Mouse (Mus musculus) C2C12 (cell line): ENCODE measurements around the gene Actl6a. TPM values are rescaled to one million over a fixed set of nuclear protein-coding genes. Genes with fewer than 3 reads are reported as not detected.

Experiments used
- H3K27me3 ChIP-seq: one replicate; pipeline ENCODE4 v1.6.1; 2011; ENCODE audit not compliant: control insufficient read depth, insufficient read depth, insufficient read length
- H3K36me3 ChIP-seq: one replicate; pipeline ENCODE4 v1.6.1; 2011; ENCODE audit not compliant: control insufficient read depth, insufficient read depth
- H3K4me3 ChIP-seq: one replicate; pipeline ENCODE4 v1.5.1; 2011; ENCODE audit warnings: mild to moderate bottlenecking, control low read depth; ENCODE audit not compliant: poor library complexity, insufficient read depth, severe bottlenecking
- H3K79me2 ChIP-seq: one replicate; pipeline ENCODE4 v1.6.1; 2011; ENCODE audit not compliant: control insufficient read depth, insufficient read depth
- H3K79me3 ChIP-seq: one replicate; pipeline ENCODE4 v1.6.1; 2011; ENCODE audit warnings: low read depth, control low read depth
- H3ac ChIP-seq: one replicate; pipeline ENCODE3; 2011; ENCODE audit warnings: low read depth; ENCODE audit not compliant: control insufficient read depth, insufficient read length
- CEBPB ChIP-seq: IDR thresholded peaks from one replicate; pipeline ENCODE4 v1.6.1; 2011; ENCODE audit warnings: low read depth, mild to moderate bottlenecking, control low read depth, moderate library complexity
- CTCF ChIP-seq: IDR thresholded peaks from one replicate; pipeline ENCODE4 v1.5.1; 2011; ENCODE audit not compliant: control insufficient read depth, insufficient read depth, insufficient read length
- FOSL1 ChIP-seq: IDR thresholded peaks from one replicate; pipeline ENCODE4 v1.8.0; 2011; ENCODE audit warnings: mild to moderate bottlenecking, low read length; ENCODE audit not compliant: poor library complexity, insufficient read depth, severe bottlenecking
- MAX ChIP-seq: IDR thresholded peaks from one replicate; pipeline ENCODE4 v1.6.1; 2011; ENCODE audit warnings: mild to moderate bottlenecking, control low read depth
- MYOD1 ChIP-seq: IDR thresholded peaks from one replicate; pipeline ENCODE4 v1.6.1; 2011; ENCODE audit warnings: low read depth; ENCODE audit not compliant: control insufficient read depth, insufficient read length
- MYOG ChIP-seq: IDR thresholded peaks from one replicate; pipeline ENCODE4 v1.6.1; 2011; ENCODE audit not compliant: control insufficient read depth, insufficient read length; ENCODE audit errors: extremely low read depth
- USF1 ChIP-seq: IDR thresholded peaks from one replicate; pipeline ENCODE4 v1.6.1; 2011; ENCODE audit warnings: low read depth, mild to moderate bottlenecking, control low read depth, moderate library complexity
- polyA plus RNA-seq: library from polyadenylated mRNA; unstranded; fragments of >200 nt; fragmentation: generic; extraction: Trizol; gene quantifications from one replicate; pipeline ENCODE4 v1.2.1, GENCODE M21; 2012; ENCODE audit warnings: missing spikeins

Gene Actl6a
- polyA plus RNA-seq, 1 experiment, result 77.7 TPM

DNA sequence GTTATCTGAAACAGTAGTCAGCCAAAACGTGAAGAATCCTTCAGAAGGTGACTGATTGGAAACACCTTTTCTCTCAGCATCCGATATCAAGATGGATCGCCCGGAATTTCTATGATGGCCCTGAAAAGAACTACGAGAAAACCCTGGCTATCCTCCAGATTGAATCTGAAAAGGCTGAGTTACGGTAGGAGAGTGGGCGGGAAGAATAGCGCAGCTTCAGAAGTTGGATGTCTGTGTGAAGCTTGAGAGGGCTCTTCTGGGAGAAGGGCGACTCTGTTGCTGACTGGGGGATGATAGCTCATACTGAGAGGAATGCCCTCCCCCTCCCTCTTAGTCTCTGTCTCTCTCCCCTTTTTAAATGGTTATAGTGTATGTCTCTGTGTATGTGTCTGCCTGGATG is 42.3 kb downstream of the Actl6a start:
- H3K79me2 ChIP-seq, result peaks cover 17% of the 10 kb centered on the region
- H3ac ChIP-seq, result no peak overlapping the region
- peaks cover 66% of the 10 kb centered on the region for H3K36me3 ChIP-seq
- TF ChIP-seq MYOG (no peak), USF1 (no peak), MYOD1 (no peak), CEBPB (no peak), FOSL1 (no peak), CTCF (no peak), MAX (no peak)
- H3K79me3 ChIP-seq, result peaks cover 4% of the 10 kb centered on the region
- no peaks in the 10 kb centered on the region for H3K27me3 ChIP-seq
- no peak overlapping the region for H3K4me3 ChIP-seq

DNA sequence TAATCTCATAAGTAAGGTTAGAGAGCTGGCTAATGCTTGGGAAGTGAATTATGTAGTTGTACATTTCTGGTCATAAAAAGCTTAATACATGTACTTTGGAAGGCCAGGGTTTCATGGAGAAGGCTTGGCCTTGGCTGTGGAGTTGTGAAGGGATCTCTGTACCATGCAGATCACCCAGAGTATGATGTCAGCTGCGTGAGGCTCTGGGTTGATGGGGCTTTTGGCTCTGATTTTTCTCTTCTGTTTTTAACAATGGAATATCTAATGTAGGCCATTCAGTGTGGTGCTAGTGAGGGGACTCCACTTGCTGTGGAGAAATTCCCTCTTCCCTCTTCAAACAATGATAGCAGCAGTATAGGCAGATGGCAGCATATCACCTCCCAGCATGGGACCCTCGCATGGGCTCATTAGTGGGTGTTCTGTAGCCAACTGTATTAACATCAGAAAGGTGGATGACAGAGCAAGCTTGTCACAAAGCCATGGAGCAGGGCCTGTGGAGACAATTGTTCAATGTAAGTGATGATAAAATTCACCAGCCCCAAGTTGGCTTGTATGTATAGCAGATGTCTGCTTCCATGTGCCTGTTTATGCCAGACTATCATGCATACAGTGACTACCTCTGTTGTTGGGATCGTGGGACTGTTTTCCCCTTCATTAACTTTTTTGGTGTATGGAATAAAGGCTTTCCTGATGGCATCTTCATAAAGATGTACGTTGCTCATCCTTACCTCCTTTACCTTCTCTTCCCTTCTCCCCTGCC is 43.9 kb downstream of the Actl6a start:
- peaks cover 1% of the 10 kb centered on the region for H3K79me2 ChIP-seq
- TF ChIP-seq USF1 (no peak), FOSL1 (no peak), MAX (no peak), CEBPB (no peak), MYOD1 (no peak), MYOG (no peak), CTCF (no peak)
- H3K4me3 ChIP-seq, result no peak overlapping the region
- no peaks in the 10 kb centered on the region for H3K27me3 ChIP-seq
- H3ac ChIP-seq, result no peak overlapping the region
- H3K79me3 ChIP-seq, result peaks cover 2% of the 10 kb centered on the region
- peaks cover 74% of the 10 kb centered on the region for H3K36me3 ChIP-seq

GRCm38 (mm10) chr3:32754384-32754915 is 48.4 kb downstream of the Actl6a start:
- Histone ChIP-seq H3K79me2 (no peaks in the 10 kb centered on the region), H3K79me3 (no peaks in the 10 kb centered on the region), H3K4me3 (no peak overlapping the region), H3K27me3 (no peaks in the 10 kb centered on the region), H3K36me3 (peaks cover 46% of the 10 kb centered on the region), H3ac (no peak overlapping the region)
- TF ChIP-seq MYOD1 (no peak), USF1 (no peak), MAX (no peak), MYOG (no peak), FOSL1 (no peak), CTCF (no peak), CEBPB (no peak)

- H3K27me3 ChIP-seq, result no peaks in the 10 kb centered on the region
- H3K36me3 ChIP-seq, result peaks cover under 1% of the 10 kb centered on the region
- H3ac ChIP-seq, result no peak overlapping the region
- TF ChIP-seq FOSL1 (no peak), CTCF (no peak)
- H3K79me3 ChIP-seq, result no peaks in the 10 kb centered on the region
- no peak overlapping the region for H3K4me3 ChIP-seq
- H3K79me2 ChIP-seq, result no peaks in the 10 kb centered on the region
These were observed 53.1 kb downstream of the Actl6a start for GRCm38 (mm10) chr3:32759212-32759611.

DNA sequence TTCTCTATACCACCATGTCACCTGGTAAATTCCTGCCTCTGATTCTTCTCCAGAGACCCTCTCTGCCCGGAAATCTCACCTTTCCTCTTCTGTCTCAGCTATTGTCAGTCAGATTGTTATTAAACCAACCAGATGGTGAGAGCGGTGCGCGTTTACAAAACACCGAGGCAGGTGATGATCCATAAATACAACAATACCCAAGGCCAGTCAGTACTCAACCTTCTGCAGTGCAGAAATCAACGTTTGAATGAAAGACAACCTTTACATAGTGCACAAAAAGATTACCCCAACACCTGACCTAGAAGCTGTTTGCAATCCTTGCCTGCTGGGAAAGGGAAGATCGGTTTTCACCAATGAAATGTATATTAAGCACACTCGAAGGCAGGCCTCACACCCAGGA is 56.9 kb downstream of the Actl6a start:
- Histone ChIP-seq H3K27me3 (no peaks in the 10 kb centered on the region), H3K4me3 (no peak overlapping the region), H3ac (no peak overlapping the region), H3K79me2 (no peaks in the 10 kb centered on the region), H3K79me3 (no peaks in the 10 kb centered on the region), H3K36me3 (no peaks in the 10 kb centered on the region)
- TF ChIP-seq MAX (no peak), MYOD1 (no peak), CTCF (no peak), USF1 (no peak), CEBPB (no peak), FOSL1 (no peak), MYOG (no peak)

- no peaks in the 10 kb centered on the region for H3K36me3 ChIP-seq
- TF ChIP-seq USF1, result no peak
- no peak for TF ChIP-seq CTCF
- TF ChIP-seq CEBPB, result no peak
- TF ChIP-seq MAX, result no peak
- TF ChIP-seq MYOG, result no peak
- TF ChIP-seq MYOD1, result no peak
- TF ChIP-seq FOSL1, result no peak
- H3K79me3 ChIP-seq, result no peaks in the 10 kb centered on the region
- no peaks in the 10 kb centered on the region for H3K27me3 ChIP-seq
- no peak overlapping the region for H3K4me3 ChIP-seq
- H3K79me2 ChIP-seq, result no peaks in the 10 kb centered on the region
- no peak overlapping the region for H3ac ChIP-seq
These were observed 57.8 kb downstream of the Actl6a start for GRCm38 (mm10) chr3:32763902-32764301.
